Mouse (Mus musculus) neutrophil, adult 83 days (primary cell): ENCODE results near the gene Nr2f6. TPM values are rescaled to one million over a fixed set of nuclear protein-coding genes. Genes with fewer than 3 reads are reported as not detected.

ENCODE experiments used
- total RNA-seq, 2 experiments: library from RNA; stranded (reverse); gene quantifications; one replicate each; pipeline ENCODE4 v1.2.4; 2023

Nr2f6 gene
- 1 to 10 TPM; 7.2 to 8.2 TPM for total RNA-seq

GRCm38 (mm10) chr8:71381421-71381970, at the start of gene Nr2f6:
TSS of gene Nr2f6 (minus strand) at chr8:71381960.

GRCm38 (mm10) chr8:71405401-71406098, 23.8 kb upstream of the Nr2f6 start, which contains the start of gene Ankle1:
TSS of gene Ankle1 (plus strand) at chr8:71406010.

GRCm38 (mm10) chr8:71396639-71397305, 15.0 kb upstream of the Nr2f6 start, which contains the start of gene Babam1:
TSS of gene Babam1 (plus strand) at chr8:71396861.

GRCm38 (mm10) chr8:71395629-71396028, 13.9 kb upstream of the Nr2f6 start, which contains the start of gene Ushbp1:
TSS of gene Ushbp1 (minus strand) at chr8:71395802.

GRCm38 (mm10) chr8:71371236-71371848, 10.4 kb downstream of the Nr2f6 start, which contains the start of gene Ocel1:
TSS of gene Ocel1 (plus strand) at chr8:71371298.

GRCm38 (mm10) chr8:71366771-71367528, 14.8 kb downstream of the Nr2f6 start, which contains the start of gene Use1:
TSS of gene Use1 (plus strand) at chr8:71366848.

Other genes with a start within 250 kb of the Nr2f6 start
- gene Myo9b, start 109.2 kb downstream of the Nr2f6 start, total RNA-seq, result 100 to 1,000 TPM; 124 to 131 TPM
- 10 to 100 TPM; 47.8 to 58.5 TPM for gene Haus8, start 109.0 kb downstream of the Nr2f6 start, total RNA-seq
- 100 to 1,000 TPM; 149 to 154 TPM for gene Use1, start 15.1 kb downstream of the Nr2f6 start, total RNA-seq
- 10 to 100 TPM; 19.8 to 20.1 TPM for gene Ocel1, start 10.7 kb downstream of the Nr2f6 start, total RNA-seq
- under 1 TPM in 1 of 2 experiments, not detected in 1; 0.39 TPM for gene Ushbp1, start 13.8 kb upstream of the Nr2f6 start, total RNA-seq
- 10 to 100 TPM; 60.0 to 62.4 TPM for gene Babam1, start 14.9 kb upstream of the Nr2f6 start, total RNA-seq
- 10 to 100 TPM; 18.6 to 22.4 TPM for gene Ankle1, start 24.1 kb upstream of the Nr2f6 start, total RNA-seq
- 1 to 10 TPM; 4.8 to 5.6 TPM for gene Abhd8, start 81.7 kb upstream of the Nr2f6 start, total RNA-seq
- gene Mrpl34, start 83.0 kb upstream of the Nr2f6 start, total RNA-seq, result 10 to 100 TPM; 33.7 to 34.1 TPM
- gene Dda1, start 87.2 kb upstream of the Nr2f6 start, total RNA-seq, result 10 to 100 TPM; 72.6 to 81.2 TPM
- gene Ano8, start 104.0 kb upstream of the Nr2f6 start, total RNA-seq, result 1 to 10 TPM; 3.4 to 4.5 TPM
- gene Gtpbp3, start 106.1 kb upstream of the Nr2f6 start, total RNA-seq, result 10 to 100 TPM; 11.0 to 13.3 TPM
- gene Plvap, start 129.8 kb upstream of the Nr2f6 start, total RNA-seq, result under 1 TPM; 0.40 to 0.44 TPM
- under 1 TPM; 0.31 to 0.38 TPM for gene Ccdc194, start 143.8 kb upstream of the Nr2f6 start, total RNA-seq
- gene Bst2, start 155.5 kb upstream of the Nr2f6 start, total RNA-seq, result 10 to 100 TPM; 20.1 to 22.3 TPM
- gene Mvb12a, start 161.0 kb upstream of the Nr2f6 start, total RNA-seq, result 10 to 100 TPM; 27.2 to 31.8 TPM
- gene Tmem221, start 176.9 kb upstream of the Nr2f6 start, total RNA-seq, result under 1 TPM in 1 of 2 experiments, not detected in 1; 0.42 TPM
- not detected for gene Nxnl1, start 184.6 kb upstream of the Nr2f6 start, total RNA-seq
- 1 to 10 TPM in 1 of 2 experiments, under 1 TPM in 1; 0.88 to 1.3 TPM for gene Slc27a1, start 186.9 kb upstream of the Nr2f6 start, total RNA-seq
- 10 to 100 TPM; 83.8 to 84.4 TPM for gene Pgls, start 210.2 kb upstream of the Nr2f6 start, total RNA-seq
- 1 to 10 TPM; 5.6 to 7.0 TPM for gene Fam129c, start 215.7 kb upstream of the Nr2f6 start, total RNA-seq
- 10 to 100 TPM; 46.9 to 48.6 TPM for gene Colgalt1, start 229.0 kb upstream of the Nr2f6 start, total RNA-seq